Mouse (Mus musculus) CH12.LX (cell line): ENCODE data around the gene Rag2. TPM values are rescaled to one million over a fixed set of nuclear protein-coding genes. Genes with fewer than 3 reads are reported as not detected.
A peak's percentile ranks its signal among the peaks of the same experiment; 100 is the strongest.

Experiments
- DNase-seq: peaks from one replicate; pipeline ENCODE4 v3.0.0-alpha.2; 2013; ENCODE audit errors: extremely low read depth
- H3K27ac ChIP-seq: 2 replicates; pipeline ENCODE4 v1.5.1; 2012; ENCODE audit warnings: low read depth, mild to moderate bottlenecking, control low read depth, moderate library complexity; ENCODE audit not compliant: insufficient read depth
- H3K27me3 ChIP-seq: replicated peaks from 2 replicates; pipeline ENCODE3; 2012; ENCODE audit warnings: inconsistent platforms
- H3K36me3 ChIP-seq, 2 experiments: replicated peaks in 1 of 2; 2 replicates each; pipeline versions ENCODE3 to v1.6.1; 2012; ENCODE audit warnings: inconsistent platforms in 1 of 2, low read length in 1 of 2, mild to moderate bottlenecking in 1 of 2, mixed read lengths in 1 of 2, moderate library complexity in 1 of 2; ENCODE audit not compliant: control insufficient read depth in 1 of 2, insufficient read depth in 1 of 2
- H3K4me1 ChIP-seq, 2 experiments: 2 replicates each; pipeline ENCODE4 v1.6.1; 2012; ENCODE audit warnings: inconsistent platforms in 1 of 2, moderate library complexity in 1 of 2; ENCODE audit not compliant: insufficient read depth in 2 of 2, control insufficient read depth in 1 of 2
- H3K4me2 ChIP-seq: 2 replicates; pipeline ENCODE4 v1.6.1; 2012; ENCODE audit warnings: low read depth, mild to moderate bottlenecking, control low read depth; ENCODE audit not compliant: poor library complexity, insufficient read depth, severe bottlenecking
- H3K4me3 ChIP-seq, 3 experiments: fragments of 150-350 bp in 1 of 3; sonication (generic) in 1 of 3; replicated peaks in 1 of 3; 2 replicates each; pipeline versions ENCODE3 to v1.5.1; 2011 to 2012; ENCODE audit warnings: low read depth in 2 of 3, low read length in 2 of 3, mild to moderate bottlenecking in 2 of 3, moderate library complexity in 2 of 3, control low read depth in 1 of 3, improper control_type of control experiment in 1 of 3, inconsistent platforms in 1 of 3, mixed read lengths in 1 of 3; ENCODE audit not compliant: poor library complexity in 1 of 3
- H3K79me2 ChIP-seq: replicated peaks from 2 replicates; pipeline ENCODE4 v1.6.1; 2012; ENCODE audit warnings: mild to moderate bottlenecking, moderate library complexity; ENCODE audit not compliant: control insufficient read depth, poor library complexity, insufficient read depth, severe bottlenecking; ENCODE audit errors: extremely low read depth
- H3K9ac ChIP-seq: 2 replicates; pipeline ENCODE4 v1.6.1; 2012; ENCODE audit warnings: low read depth, mild to moderate bottlenecking, control low read depth, moderate library complexity; ENCODE audit not compliant: insufficient read depth
- H3K9me3 ChIP-seq: replicated peaks from 2 replicates; pipeline ENCODE3; 2012; ENCODE audit warnings: low read length, inconsistent platforms, mixed read lengths
- CTCF ChIP-seq, 2 experiments: IDR thresholded peaks in 1 of 2; conservative IDR thresholded peaks in 1 of 2; 2 replicates each; pipeline ENCODE4 v1.5.1; 2011 to 2012; ENCODE audit warnings: low read depth in 2 of 2, low read length in 2 of 2, improper control_type of control experiment in 1 of 2, inconsistent platforms in 1 of 2, mild to moderate bottlenecking in 1 of 2, moderate library complexity in 1 of 2
- ELF1 ChIP-seq: IDR thresholded peaks from 2 replicates; pipeline ENCODE4 v1.6.1; 2014; ENCODE audit warnings: low read depth, mild to moderate bottlenecking, inconsistent platforms, low read length, improper control_type of control experiment
- JUN ChIP-seq: IDR thresholded peaks from 2 replicates; pipeline ENCODE4 v1.6.1; 2011; ENCODE audit warnings: low read depth, mild to moderate bottlenecking, low read length, improper control_type of control experiment, moderate library complexity; ENCODE audit not compliant: insufficient read depth
- JUND ChIP-seq: conservative IDR thresholded peaks from 2 replicates; pipeline ENCODE4 v1.6.1; 2011; ENCODE audit warnings: low read depth, low read length, improper control_type of control experiment
- MXI1 ChIP-seq: IDR thresholded peaks from 2 replicates; pipeline ENCODE4 v1.6.1; 2011; ENCODE audit warnings: mild to moderate bottlenecking, low read depth, low read length, improper control_type of control experiment
- SMC3 ChIP-seq: IDR thresholded peaks from 2 replicates; pipeline ENCODE4 v1.6.1; 2011; ENCODE audit warnings: low read depth, low read length, improper control_type of control experiment
- TBP ChIP-seq: conservative IDR thresholded peaks from 2 replicates; pipeline ENCODE4 v1.6.1; 2011; ENCODE audit warnings: low read depth, low read length, improper control_type of control experiment
- USF2 ChIP-seq: conservative IDR thresholded peaks from 2 replicates; pipeline ENCODE4 v1.6.1; 2011; ENCODE audit warnings: low read depth, low read length, improper control_type of control experiment
- ZC3H11A ChIP-seq: IDR thresholded peaks from 2 replicates; pipeline ENCODE4 v1.6.1; 2012; ENCODE audit warnings: low read depth, mild to moderate bottlenecking, inconsistent platforms, low read length, improper control_type of control experiment
- ZMIZ1 ChIP-seq: IDR thresholded peaks from 2 replicates; pipeline ENCODE4 v1.6.1; 2012; ENCODE audit warnings: low read depth, mild to moderate bottlenecking, inconsistent platforms, low read length, improper control_type of control experiment
- ZNF384 ChIP-seq: IDR thresholded peaks from 2 replicates; pipeline ENCODE4 v1.6.1; 2012; ENCODE audit warnings: low read depth, low read length, improper control_type of control experiment, inconsistent platforms
- dilution Hi-C: fragments of 300-500 bp; cut with MboI; formaldehyde crosslinking; loops from 2 replicates; pipeline ENCODE4 v1.14.3; 2020; ENCODE audit warnings: low sequenced_read_pairs; ENCODE audit not compliant: extremely low pct_unique_long_range_greater_than_20kb, extremely low pct_ligation_motif_present
- in situ Hi-C: fragments of 300-500 bp; cut with MboI; formaldehyde crosslinking; loops from 3 replicates; pipeline ENCODE4 v1.14.3; 2019; ENCODE audit warnings: low sequenced_read_pairs, low pct_ligation_motif_present, low pct_unique_long_range_greater_than_20kb, mixed read lengths
- polyA plus RNA-seq: library from polyadenylated mRNA; unstranded; fragments of >175 nt; gene quantifications from 2 replicates; pipeline ENCODE4 v1.2.1, GENCODE M21; 2012; ENCODE audit warnings: low read depth; ENCODE audit not compliant: insufficient read length
- total RNA-seq, 2 experiments: library from RNA; depleted of rRNA; stranded (reverse); fragments of 300-350 nt in 1 of 2; fragments of >200 nt in 1 of 2; gene quantifications; 2 replicates each; pipeline ENCODE4 v1.2.3; 2012 to 2014

Gene Rag2
- total and polyA plus RNA-seq, 3 experiments: not detected

- Histone ChIP-seq H3K9ac (no peak overlapping the region), H3K36me3 (no peaks in the 10 kb centered on the region), H3K4me2 (no peak overlapping the region), H3K9me3 (no peaks in the 10 kb centered on the region), H3K79me2 (no peaks in the 10 kb centered on the region), H3K4me1 (peaks cover 6 to 12% of the 10 kb centered on the region in 2 experiments), H3K4me3 (no peak overlapping the region), H3K27ac (no peak overlapping the region), H3K27me3 (peaks cover 46% of the 10 kb centered on the region)
- TF ChIP-seq CTCF (conservative IDR thresholded peaks at IDR 0.05 in 1 of 2, IDR thresholded peaks at IDR 0.05 in 1 of 2; ENCODE audit: low read depth in 2 of 2, low read length in 2 of 2) (peak in 1 of 2 experiments; percentile 18; a peak in 1 of 4 replicates), SMC3 (no peak)
- dilution Hi-C loops (no loop called here), in situ Hi-C loops (no loop called here)
- no peak for DNase-seq
These were observed 21.3 kb downstream of the Rag2 start for GRCm38 (mm10) chr2:101645841-101646240.

- H3K9ac ChIP-seq: no peak overlapping the region
- H3K4me1 ChIP-seq: peaks cover 6 to 8% of the 10 kb centered on the region in 2 experiments
- H3K4me3 ChIP-seq: no peak overlapping the region
- H3K4me2 ChIP-seq: no peak overlapping the region
- H3K27me3 ChIP-seq: peaks cover 50% of the 10 kb centered on the region
- TF ChIP-seq TBP: no peak
- no peak for TF ChIP-seq USF2
- TF ChIP-seq ZMIZ1: no peak
- TF ChIP-seq ZC3H11A: no peak
- TF ChIP-seq ZNF384: no peak
- TF ChIP-seq ELF1: no peak
- no peak for TF ChIP-seq MXI1
- in situ Hi-C loops (no loop called here), dilution Hi-C loops (no loop called here)
- H3K9me3 ChIP-seq: no peaks in the 10 kb centered on the region
- no peak overlapping the region for H3K27ac ChIP-seq
- H3K79me2 ChIP-seq: no peaks in the 10 kb centered on the region
- H3K36me3 ChIP-seq: no peaks in the 10 kb centered on the region
- DNase-seq: no peak
These were observed 23.8 kb downstream of the Rag2 start for GRCm38 (mm10) chr2:101648361-101648760.

- Histone ChIP-seq H3K4me3 (no peak within 1 kb of the TSS), H3K27ac (no peak within 1 kb of the TSS)
These were observed 24.7 kb downstream of the Rag2 start, which contains the start of the genes Rag1 and B230118H07Rik for GRCm38 (mm10) chr2:101649114-101649671. Gene Rag1, minus strand, starts transcription at chr2:101649501. Gene B230118H07Rik, minus strand, starts transcription at chr2:101649532.

More at GRCm38 (mm10) chr2:101649114-101649671, 24.7 kb downstream of the Rag2 start, which contains the start of the genes Rag1 and B230118H07Rik:
- no peak for TF ChIP-seq JUN
- TF ChIP-seq JUND: no peak
- in situ Hi-C loops: no loop called here
- DNase-seq: no peak
- H3K27me3 ChIP-seq: peaks cover 45% of the 10 kb centered on the region
- no peaks in the 10 kb centered on the region for H3K36me3 ChIP-seq
- H3K9ac ChIP-seq: no peak within 1 kb of the TSS
- dilution Hi-C loops: no loop called here
- peaks cover 0 to under 1% of the 10 kb centered on the region in 2 experiments; a peak in 1 of 4 replicates for H3K4me1 ChIP-seq
- no peaks in the 10 kb centered on the region for H3K79me2 ChIP-seq
- H3K4me2 ChIP-seq: no peak within 1 kb of the TSS
- H3K9me3 ChIP-seq: no peaks in the 10 kb centered on the region
